Mouse (Mus musculus) brain, adult 2 months (tissue): ENCODE data around the gene Pi4k2b.
"Not testable (repeated sequence)": the region's sequence is repeated elsewhere in the genome, so short reads cannot be mapped to it uniquely, and the experiment has no call there.

ENCODE experiments used
- DNase-seq: peaks from one replicate; pipeline ENCODE4 v3.0.0; 2011; ENCODE audit warnings: low read depth, low spot score

Pi4k2b gene

GRCm38 (mm10) chr5:52776466-52777354 lies 35.3 kb downstream of the Pi4k2b start:
- not testable (repeated sequence) for DNase-seq

DNA sequence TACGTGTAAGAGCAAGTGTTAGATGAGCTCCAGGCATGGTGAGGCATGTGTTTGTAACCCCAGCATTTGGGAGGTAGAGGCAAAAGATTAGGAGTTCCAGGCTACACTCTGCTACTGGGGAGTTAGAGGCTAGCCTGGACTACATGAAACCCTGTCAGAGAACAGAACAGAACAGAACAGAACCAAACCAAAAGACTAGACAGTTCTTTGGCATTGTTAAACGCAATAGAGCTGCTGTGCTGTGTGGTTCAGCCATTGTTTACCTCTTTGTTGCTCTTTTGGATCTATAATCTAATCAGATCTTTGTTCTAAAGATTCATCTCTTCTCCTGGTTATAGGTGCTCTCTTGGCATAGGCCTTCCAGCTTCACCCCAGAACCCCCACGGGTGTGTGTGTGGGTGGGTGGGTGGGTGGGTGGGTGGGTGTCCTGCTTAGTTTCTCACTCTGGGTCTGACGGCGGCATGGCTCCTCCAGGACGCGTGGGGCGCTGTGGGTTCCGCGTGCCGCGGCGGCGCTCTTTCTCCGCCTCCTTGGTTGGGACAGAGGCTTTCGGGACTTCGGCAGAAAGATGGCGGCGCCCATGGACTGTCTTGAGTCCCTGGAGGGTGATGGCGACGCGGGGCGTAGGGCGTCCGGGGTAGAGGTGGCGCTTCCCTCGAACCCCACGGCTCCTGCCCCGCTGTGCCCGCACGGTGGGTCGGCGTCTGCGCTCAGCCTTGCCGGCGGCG lies 41.3 kb downstream of the Pi4k2b start:
- peak; percentile 97 for DNase-seq

- no peak for DNase-seq
These were observed 41.9 kb downstream of the Pi4k2b start for GRCm38 (mm10) chr5:52783251-52783620.

DNA sequence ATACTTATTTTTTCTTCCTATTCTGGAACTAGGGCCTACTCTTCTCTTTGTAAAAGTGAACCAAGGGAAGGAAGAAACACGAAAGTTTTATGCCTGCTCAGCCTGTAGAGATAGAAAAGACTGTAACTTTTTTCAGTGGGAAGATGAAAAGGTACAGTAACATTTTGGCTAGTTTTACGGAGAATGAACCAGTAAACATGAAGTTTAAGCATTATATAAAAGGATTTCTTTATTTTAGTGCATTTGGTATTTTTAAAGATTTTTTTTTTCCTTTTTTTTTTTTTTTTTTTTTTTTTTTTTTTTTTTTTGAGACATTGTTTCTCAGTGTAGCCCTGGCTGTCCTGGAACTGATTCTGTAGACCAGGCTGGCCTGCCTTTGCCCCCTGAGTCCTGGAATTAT lies 42.6 kb downstream of the Pi4k2b start:
- DNase-seq, result no peak

- DNase-seq, result peak; percentile 12
These were observed 45.4 kb downstream of the Pi4k2b start for GRCm38 (mm10) chr5:52786556-52787322.

DNA sequence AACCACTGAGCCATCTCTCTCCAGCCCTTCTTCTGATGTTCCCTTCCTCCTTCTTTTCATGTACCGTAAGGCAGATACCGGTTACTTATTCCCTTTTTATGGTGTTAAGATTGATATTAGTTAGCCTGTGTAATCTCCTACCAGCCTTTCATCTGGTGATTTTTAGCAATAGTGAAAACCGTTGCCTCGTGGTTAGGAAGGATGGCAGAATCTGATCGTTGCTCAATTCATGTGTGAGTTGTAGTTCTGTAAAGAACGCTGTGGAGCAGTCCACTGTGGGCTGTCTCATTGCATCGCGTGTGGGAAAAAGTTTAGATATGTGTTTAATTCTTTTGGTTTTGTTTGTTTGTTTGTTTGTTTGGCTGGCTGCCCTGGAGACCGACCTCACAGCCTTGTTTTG lies 51.9 kb downstream of the Pi4k2b start:
- DNase-seq, result no peak

- DNase-seq, result no peak
These were observed 52.7 kb downstream of the Pi4k2b start for GRCm38 (mm10) chr5:52794109-52794508.

GRCm38 (mm10) chr5:52799274-52799985 lies 58.1 kb downstream of the Pi4k2b start:
- DNase-seq, result no peak

- DNase-seq, result no peak
These were observed 64.4 kb downstream of the Pi4k2b start for GRCm38 (mm10) chr5:52805801-52806200.

DNA sequence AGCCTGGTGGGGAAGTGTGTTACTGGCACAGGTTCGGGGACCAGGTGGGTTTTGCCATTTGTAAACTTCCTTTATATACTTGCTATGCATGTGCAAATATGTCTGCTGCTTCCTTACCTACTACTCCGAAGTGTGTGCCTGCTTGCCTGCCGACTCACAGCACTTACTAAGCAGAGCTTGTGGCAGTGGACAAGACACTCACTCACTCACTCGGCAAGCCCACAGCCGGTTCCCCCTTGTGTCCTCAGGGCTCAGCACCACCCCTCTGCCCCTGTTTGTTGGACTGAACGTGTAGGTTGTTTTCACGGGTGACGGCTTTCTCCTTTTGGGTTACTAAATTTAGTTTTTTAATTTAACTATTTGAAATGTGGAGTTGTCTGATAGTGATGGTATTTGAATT lies 65.0 kb downstream of the Pi4k2b start:
- no peak for DNase-seq

DNA sequence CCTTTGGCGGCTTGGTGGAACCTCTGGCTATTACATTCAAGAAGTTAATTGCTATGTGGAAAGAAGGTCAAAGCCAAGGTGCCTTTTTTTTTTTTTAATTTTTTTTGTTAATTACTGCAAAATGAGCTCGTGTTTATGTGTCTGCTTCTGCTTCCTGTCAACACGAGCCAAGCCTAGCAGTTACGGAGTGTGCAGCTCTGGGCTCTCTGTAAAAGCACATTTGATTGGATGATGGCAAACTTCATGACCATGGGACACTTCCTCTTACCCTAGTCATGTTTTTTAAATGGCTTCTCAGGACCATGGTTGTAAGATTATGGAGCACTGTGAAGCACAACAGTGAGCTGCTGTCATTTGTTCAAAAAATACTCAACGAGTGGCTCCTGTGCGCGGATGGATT lies 65.7 kb downstream of the Pi4k2b start:
- DNase-seq, result no peak

DNA sequence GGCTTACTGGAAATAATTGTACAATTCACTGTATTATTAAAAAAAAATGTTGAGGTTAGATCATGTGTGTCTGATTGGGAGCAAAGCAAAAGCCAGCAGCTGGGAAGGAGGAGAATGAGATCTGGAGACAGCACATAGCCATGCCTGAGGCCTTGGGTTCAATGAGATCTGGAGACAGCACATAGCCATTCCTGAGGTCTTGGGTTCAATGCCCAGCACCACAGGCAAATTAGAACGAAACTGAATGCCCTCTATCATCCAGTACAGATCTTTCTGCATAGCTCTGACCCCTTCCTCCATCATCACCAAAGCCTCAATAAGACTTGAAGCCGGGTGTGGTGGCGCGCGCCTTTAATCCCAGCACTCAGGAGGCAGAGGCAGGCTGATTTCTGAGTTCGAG lies 69.1 kb downstream of the Pi4k2b start:
- no peak for DNase-seq

DNA sequence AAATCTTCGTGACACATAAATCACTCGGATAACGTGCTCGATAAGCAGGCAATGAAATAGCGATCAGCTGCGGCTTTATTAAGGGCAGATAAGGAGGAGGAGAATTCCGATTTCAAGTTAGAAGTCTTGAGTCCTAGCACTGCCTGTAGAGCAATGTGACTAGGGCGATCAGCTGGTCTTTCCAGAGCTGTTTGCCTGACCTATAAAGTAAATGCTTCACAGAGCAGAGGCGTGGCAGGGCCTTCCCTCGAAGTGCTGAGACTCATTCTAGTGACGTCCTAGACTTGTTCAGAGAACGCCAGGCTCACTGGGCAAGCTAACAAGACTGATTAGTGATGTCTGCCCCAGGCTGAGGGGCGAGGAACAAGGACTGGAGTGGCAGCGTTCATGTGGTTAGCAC lies 69.7 kb downstream of the Pi4k2b start:
- DNase-seq, result no peak

GRCm38 (mm10) chr5:52812456-52812855 lies 71.1 kb downstream of the Pi4k2b start:
- DNase-seq, result peak; percentile 77

GRCm38 (mm10) chr5:52813312-52813711 lies 71.9 kb downstream of the Pi4k2b start:
- no peak for DNase-seq

DNA sequence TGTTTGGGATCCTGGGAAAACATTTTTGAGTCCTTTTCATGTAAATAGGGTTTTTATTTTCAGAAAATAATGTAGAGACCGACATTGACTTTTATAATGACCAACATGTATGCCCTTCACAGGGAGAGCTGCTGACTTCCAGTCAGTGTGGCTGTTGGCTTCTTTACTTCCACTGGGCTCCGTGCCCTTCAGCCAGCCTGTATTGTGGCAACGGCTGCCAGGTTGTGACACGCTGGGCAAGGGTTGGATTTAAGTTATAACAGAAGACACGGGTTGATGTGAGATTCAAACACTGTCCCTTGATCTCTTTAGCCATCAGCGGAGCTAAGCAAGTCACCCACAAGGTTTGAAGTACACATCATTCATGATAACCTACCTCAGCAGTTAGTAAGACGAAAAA lies 77.3 kb downstream of the Pi4k2b start:
- DNase-seq, result no peak
